Mouse (Mus musculus) myocyte (in vitro differentiated cells): ENCODE measurements around the gene Fam222a.

Experiments
- CEBPB ChIP-seq: IDR thresholded peaks from 2 replicates; pipeline ENCODE4 v1.6.1; 2011; ENCODE audit warnings: mild to moderate bottlenecking, moderate library complexity; ENCODE audit not compliant: poor library complexity, insufficient read depth, severe bottlenecking
- E2F4 ChIP-seq: IDR thresholded peaks from one replicate; pipeline ENCODE4 v1.6.1; 2011; ENCODE audit warnings: mild to moderate bottlenecking, control low read depth, moderate library complexity; ENCODE audit not compliant: insufficient read depth
- MAX ChIP-seq: IDR thresholded peaks from one replicate; pipeline ENCODE4 v1.6.1; 2011; ENCODE audit warnings: low read depth, mild to moderate bottlenecking, control low read depth
- MYOG ChIP-seq, 3 experiments: IDR thresholded peaks; one replicate each; pipeline ENCODE4 v1.6.1; 2011; ENCODE audit warnings: control low read depth in 2 of 3, low read depth in 2 of 3, mild to moderate bottlenecking in 2 of 3; ENCODE audit not compliant: insufficient read length in 2 of 3, control insufficient read depth in 1 of 3, insufficient read depth in 1 of 3
- POLR2A ChIP-seq: IDR thresholded peaks from one replicate; pipeline ENCODE4 v1.6.1; 2011; ENCODE audit warnings: low read depth, mild to moderate bottlenecking, control low read depth, moderate library complexity; ENCODE audit not compliant: insufficient read length
- POLR2AphosphoS2 ChIP-seq: IDR thresholded peaks from one replicate; pipeline ENCODE4 v1.6.1; 2011; ENCODE audit warnings: low read depth, control low read depth; ENCODE audit not compliant: insufficient read length
- REST ChIP-seq: IDR thresholded peaks from one replicate; pipeline ENCODE4 v1.6.1; 2011; ENCODE audit warnings: mild to moderate bottlenecking, control low read depth, moderate library complexity; ENCODE audit not compliant: insufficient read depth, insufficient read length
- TCF12 ChIP-seq: IDR thresholded peaks from one replicate; pipeline ENCODE4 v1.6.1; 2011; ENCODE audit warnings: mild to moderate bottlenecking, control low read depth; ENCODE audit not compliant: poor library complexity, insufficient read depth, severe bottlenecking
- USF1 ChIP-seq: IDR thresholded peaks from one replicate; pipeline ENCODE4 v1.6.1; 2011; ENCODE audit warnings: low read depth, mild to moderate bottlenecking, control low read depth, moderate library complexity

- TF ChIP-seq POLR2A = no peak
- TF ChIP-seq USF1 = no peak
- TF ChIP-seq POLR2AphosphoS2 = no peak
- TF ChIP-seq MYOG (IDR thresholded peaks at IDR 0.05; ENCODE audit: control insufficient read depth in 1 of 3, insufficient read depth in 1 of 3, insufficient read length in 2 of 3, low read depth in 2 of 3) = no peak
- no peak for TF ChIP-seq CEBPB
- no peak for TF ChIP-seq TCF12
- no peak for TF ChIP-seq MAX
- no peak for TF ChIP-seq E2F4
- no peak for TF ChIP-seq REST
These were observed 6.9 kb upstream of the Fam222a start for GRCm38 (mm10) chr5:114560965-114561364.
